Mouse (Mus musculus): ENCODE results near the gene Dnah8.

DNA sequence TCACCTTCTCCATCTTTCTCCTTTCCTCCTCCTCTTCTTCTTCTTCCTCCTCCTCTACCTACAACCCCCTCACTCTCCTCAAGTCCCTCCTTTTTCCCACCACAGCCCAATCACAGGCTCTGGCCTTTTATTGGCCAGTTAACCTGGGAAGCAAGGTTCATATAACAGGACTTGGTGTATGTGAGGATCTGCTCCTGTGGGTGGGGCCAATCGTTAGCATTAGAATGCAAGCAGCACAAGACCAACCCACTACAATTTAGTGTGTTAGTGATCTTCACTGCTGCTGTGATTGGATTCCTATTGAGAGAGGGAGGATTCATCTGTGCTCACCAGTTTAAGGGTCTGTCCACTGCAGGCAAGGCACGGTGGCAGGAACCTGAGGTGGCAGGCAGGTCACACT is 14.8 kb downstream of the Dnah8 start:
- no peak for TF ChIP-seq POLR2A (IDR thresholded peaks at IDR 0.05; ENCODE audit: insufficient read depth, low read depth, low read length)
- TF ChIP-seq CTCF (IDR thresholded peaks at IDR 0.05; ENCODE audit: insufficient read depth, low read depth, low read length) = no peak
